Mouse (Mus musculus) midbrain, embryonic 12.5 days (tissue): ENCODE measurements at regions not wholly inside any gene's neighbourhood (a gene's known extent, or its start where the extent isn't known, plus 50 kb on each side); places are given as distances from the start of the nearest gene placed in this dataset.
"Not testable (repeated sequence)": the region's sequence is repeated elsewhere in the genome, so short reads cannot be mapped to it uniquely, and the experiment has no call there.

Experiments used
- ATAC-seq: fragments of 200-750 bp; cut with Nextera tagmentation; 2 replicates; pipeline ENCODE4 v1.8.0; 2017; ENCODE audit warnings: low read depth, moderate TSS enrichment, moderate library complexity; ENCODE audit not compliant: low FRiP score
- H3K27ac ChIP-seq: fragments of 300-500 bp; sonication (generic); replicated peaks from 2 replicates; pipeline ENCODE4 v1.5.1; 2016; ENCODE audit warnings: mild to moderate bottlenecking
- H3K27me3 ChIP-seq: fragments of 300-500 bp; sonication (generic); 2 replicates; pipeline ENCODE4 v1.6.1; 2016; ENCODE audit warnings: mild to moderate bottlenecking
- H3K36me3 ChIP-seq: fragments of 300-500 bp; sonication (generic); 2 replicates; pipeline ENCODE4 v1.6.1; 2016
- H3K4me1 ChIP-seq: fragments of 300-500 bp; sonication (generic); 2 replicates; pipeline ENCODE4 v1.6.1; 2016
- H3K4me2 ChIP-seq: fragments of 300-500 bp; sonication (generic); replicated peaks from 2 replicates; pipeline ENCODE4 v1.6.1; 2016; ENCODE audit warnings: mild to moderate bottlenecking, moderate library complexity
- H3K4me3 ChIP-seq: fragments of 300-500 bp; sonication (generic); 2 replicates; pipeline ENCODE4 v1.5.1; 2016; ENCODE audit warnings: mild to moderate bottlenecking
- H3K9ac ChIP-seq: fragments of 300-500 bp; sonication (generic); replicated peaks from 2 replicates; pipeline ENCODE4 v1.6.1; 2016; ENCODE audit warnings: mild to moderate bottlenecking, moderate library complexity
- H3K9me3 ChIP-seq: fragments of 300-500 bp; sonication (generic); 2 replicates; pipeline ENCODE4 v1.6.1; 2016; ENCODE audit warnings: mild to moderate bottlenecking
- WGBS: fragments of 180-500 bp; shearing (Covaris S2); methylation state at CpG from one replicate; pipeline ENCODE4 v1.1.7; 2016; 5-methylcytosine and 5-hydroxymethylcytosine counted together

DNA sequence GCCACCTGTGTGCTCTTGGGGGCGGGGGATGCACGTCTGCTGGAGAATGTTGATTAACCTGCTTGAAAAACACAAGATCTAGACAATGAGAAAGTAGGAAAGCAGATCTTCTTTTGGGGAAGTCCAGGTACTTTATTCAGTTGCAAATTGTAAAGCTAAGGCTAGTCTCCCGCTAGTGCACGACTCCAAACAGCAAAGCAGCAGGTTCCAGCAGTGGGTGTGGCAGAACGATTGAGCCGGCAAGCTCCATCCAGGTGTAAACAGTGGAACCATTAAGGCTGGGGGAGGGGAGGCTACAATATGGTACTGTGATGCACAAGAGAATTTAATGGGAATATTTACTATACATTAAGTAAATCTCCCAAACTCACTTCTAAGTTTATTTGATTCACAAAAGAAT lies 448.6 kb upstream of the Cobl start:
- not testable (repeated sequence) for H3K4me2 ChIP-seq, H3K27me3 ChIP-seq, ATAC-seq, H3K4me1 ChIP-seq, H3K36me3 ChIP-seq, H3K4me3 ChIP-seq, H3K9ac ChIP-seq, H3K9me3 ChIP-seq, H3K27ac ChIP-seq
- WGBS: 49% methylated on average over 6 of the region's 6 CpGs

DNA sequence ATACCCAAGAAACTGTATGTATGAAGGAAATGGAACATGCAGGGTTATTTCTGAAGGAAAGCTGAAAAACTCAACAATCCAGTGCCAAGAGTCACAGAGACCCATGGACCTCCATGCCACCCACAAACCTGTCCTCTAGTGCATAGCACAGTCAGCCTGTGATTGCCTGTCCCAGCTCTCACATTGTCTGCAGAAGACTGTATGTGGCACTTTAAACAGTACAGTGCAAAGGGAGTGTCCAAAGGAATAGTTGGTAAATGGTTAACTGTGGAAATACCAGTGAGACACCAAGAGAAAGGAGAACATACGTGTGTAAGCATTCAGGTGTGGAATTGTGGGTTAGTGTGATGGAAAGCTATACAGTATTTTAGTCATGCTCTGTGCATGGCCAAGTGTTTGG lies 409.0 kb upstream of the Cobl start:
- Histone ChIP-seq H3K9me3 (no peaks in the 10 kb centered on the region), H3K36me3 (no peaks in the 10 kb centered on the region), H3K27me3 (no peaks in the 10 kb centered on the region), H3K4me1 (no peaks in the 10 kb centered on the region), H3K4me2 (no peak overlapping the region), H3K9ac (no peak overlapping the region), H3K4me3 (no peak overlapping the region), H3K27ac (no peak overlapping the region)
- no peak for ATAC-seq
- WGBS: 72% methylated on average over 1 of the region's 1 CpGs

DNA sequence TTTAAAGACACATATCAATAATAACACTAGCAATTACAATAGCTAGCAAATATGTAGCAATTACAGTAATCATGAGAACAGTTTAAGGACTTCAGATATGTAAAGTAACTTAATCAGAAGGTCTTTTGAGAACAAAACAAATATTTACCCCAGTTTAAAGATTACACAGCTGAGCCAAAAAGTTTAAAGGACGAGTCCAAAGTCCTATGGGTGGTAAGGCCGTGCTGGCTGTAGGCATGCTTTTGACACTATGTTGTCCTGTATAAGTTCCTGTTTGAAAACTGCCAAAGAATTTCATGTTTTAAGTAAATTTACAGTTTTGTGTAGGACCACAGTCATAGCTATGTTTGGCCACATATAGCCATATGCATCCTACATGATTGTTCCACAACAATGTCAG lies 408.0 kb upstream of the Cobl start:
- H3K27me3 ChIP-seq: no peaks in the 10 kb centered on the region
- ATAC-seq: no peak
- no peaks in the 10 kb centered on the region for H3K4me1 ChIP-seq
- no peak overlapping the region for H3K9ac ChIP-seq
- no peaks in the 10 kb centered on the region for H3K36me3 ChIP-seq
- no peak overlapping the region for H3K4me3 ChIP-seq
- 73% methylated on average over 2 of the region's 2 CpGs for WGBS
- H3K4me2 ChIP-seq: no peak overlapping the region
- no peak overlapping the region for H3K27ac ChIP-seq
- no peaks in the 10 kb centered on the region for H3K9me3 ChIP-seq

DNA sequence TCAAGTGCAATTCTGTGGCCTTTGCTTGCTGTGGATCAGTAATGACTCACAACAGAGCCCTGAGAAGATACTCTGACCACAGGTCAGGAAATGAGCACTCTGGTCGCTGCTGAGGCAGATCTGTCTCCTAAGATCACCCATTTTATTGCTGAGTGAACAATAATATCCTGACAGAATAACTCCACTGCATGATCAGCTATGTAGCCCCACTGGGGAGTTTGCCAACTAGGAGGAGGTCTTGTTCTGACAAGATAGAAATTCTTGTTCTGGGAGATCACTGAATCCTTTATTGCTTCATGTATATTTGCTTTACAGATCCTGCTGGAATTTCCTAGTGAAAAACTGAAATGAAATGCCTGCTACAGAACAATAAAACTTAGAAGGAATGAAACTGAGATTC lies 407.6 kb upstream of the Cobl start:
- no peak overlapping the region for H3K9ac ChIP-seq
- no peak overlapping the region for H3K27ac ChIP-seq
- WGBS: 51% methylated on average over 1 of the region's 1 CpGs
- no peaks in the 10 kb centered on the region for H3K9me3 ChIP-seq
- H3K4me1 ChIP-seq: no peaks in the 10 kb centered on the region
- H3K27me3 ChIP-seq: no peaks in the 10 kb centered on the region
- H3K4me2 ChIP-seq: no peak overlapping the region
- no peaks in the 10 kb centered on the region for H3K36me3 ChIP-seq
- ATAC-seq: no peak
- no peak overlapping the region for H3K4me3 ChIP-seq

DNA sequence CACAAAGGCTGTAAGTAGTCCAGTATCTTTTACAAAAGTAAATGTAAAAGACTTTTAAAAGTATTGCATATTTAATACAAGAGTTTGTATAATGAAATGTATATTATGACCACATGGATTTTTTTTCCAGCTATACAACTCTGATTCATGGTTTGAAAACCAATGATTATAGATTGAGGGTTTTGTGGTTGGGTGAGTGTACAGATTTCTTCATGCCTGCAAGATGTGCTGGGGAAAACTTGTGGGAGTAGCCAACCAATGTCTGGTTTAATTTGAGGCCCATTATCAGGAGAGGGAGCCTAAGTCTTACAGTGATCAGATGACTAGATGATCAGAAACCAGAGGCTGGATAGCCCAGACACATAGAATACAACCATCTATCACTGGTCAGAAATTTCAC lies 402.8 kb upstream of the Cobl start:
- H3K4me3 ChIP-seq: no peak overlapping the region

DNA sequence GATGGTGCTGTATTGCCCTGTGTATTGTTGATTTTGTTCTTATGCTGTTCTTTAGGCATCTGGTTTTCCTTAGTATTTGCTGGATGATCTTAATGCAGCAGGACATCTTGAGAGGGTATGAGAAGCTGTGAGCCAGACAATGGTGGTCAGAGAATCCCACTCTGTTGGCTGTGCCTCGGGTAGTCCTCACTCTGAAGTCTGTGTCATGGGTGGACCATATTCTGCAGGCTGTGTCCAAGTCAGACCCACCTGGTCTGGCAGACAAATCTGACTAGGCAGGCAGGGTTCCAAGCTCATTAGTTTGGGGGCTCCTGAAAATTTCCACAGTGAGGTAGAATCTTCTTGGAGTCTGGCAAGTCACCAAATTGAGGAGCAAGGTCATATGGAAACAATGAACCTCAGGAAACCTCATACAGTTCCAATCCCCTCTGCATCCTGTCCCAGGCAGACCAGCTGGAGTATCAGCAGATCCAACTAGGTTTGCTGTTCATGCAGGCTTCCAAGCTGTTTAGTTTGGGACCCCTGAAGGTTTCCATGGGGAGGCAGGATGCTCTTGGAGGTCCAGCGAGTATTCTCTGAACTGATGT lies 400.4 kb upstream of the Cobl start:
- Histone ChIP-seq H3K4me3 (no peak overlapping the region), H3K4me2 (no peak overlapping the region), H3K36me3 (no peaks in the 10 kb centered on the region), H3K27ac (no peak overlapping the region), H3K9me3 (no peaks in the 10 kb centered on the region), H3K27me3 (no peaks in the 10 kb centered on the region), H3K4me1 (no peaks in the 10 kb centered on the region), H3K9ac (no peak overlapping the region)
- ATAC-seq: no peak
- WGBS: 85% methylated on average over 2 of the region's 2 CpGs

More for the DNA sequence above, 402.8 kb upstream of the Cobl start:
- Histone ChIP-seq H3K9ac (no peak overlapping the region), H3K4me1 (no peaks in the 10 kb centered on the region), H3K36me3 (no peaks in the 10 kb centered on the region), H3K27ac (no peak overlapping the region), H3K4me2 (no peak overlapping the region), H3K27me3 (no peaks in the 10 kb centered on the region), H3K9me3 (no peaks in the 10 kb centered on the region)
- no peak for ATAC-seq

DNA sequence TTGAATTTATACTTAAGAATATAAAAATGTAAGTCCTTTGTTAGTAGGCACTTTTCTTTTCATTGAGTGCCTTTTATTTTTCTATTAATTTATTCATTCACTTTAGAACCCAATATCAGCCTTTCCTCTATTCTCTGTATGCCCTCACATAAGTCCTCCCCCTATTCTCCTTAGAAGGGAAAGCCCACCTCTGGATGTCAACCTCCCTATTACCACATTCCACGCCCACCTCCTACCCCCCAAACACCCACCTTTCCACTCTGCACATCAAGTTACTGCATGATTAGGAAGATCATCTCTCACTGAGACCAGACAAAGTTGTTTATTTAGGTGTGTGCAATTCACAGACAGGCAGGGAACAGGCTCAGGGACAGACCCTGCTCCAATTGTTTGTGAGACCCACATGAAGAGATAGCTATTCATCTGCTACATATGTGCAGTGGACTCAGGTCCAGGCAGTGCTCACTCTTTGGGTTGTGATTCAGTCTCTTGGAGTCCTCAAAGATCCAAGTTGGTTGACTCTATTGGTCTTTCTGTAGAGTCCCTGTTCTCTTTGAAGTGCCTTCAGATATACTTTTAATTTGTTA lies 394.7 kb upstream of the Cobl start:
- Histone ChIP-seq H3K27ac (no peak overlapping the region), H3K36me3 (no peaks in the 10 kb centered on the region), H3K4me3 (no peak overlapping the region), H3K9me3 (no peaks in the 10 kb centered on the region), H3K9ac (no peak overlapping the region), H3K4me1 (no peaks in the 10 kb centered on the region), H3K27me3 (no peaks in the 10 kb centered on the region), H3K4me2 (no peak overlapping the region)
- 88% methylated on average over 1 of the region's 1 CpGs for WGBS
- peak; percentile 64 for ATAC-seq

DNA sequence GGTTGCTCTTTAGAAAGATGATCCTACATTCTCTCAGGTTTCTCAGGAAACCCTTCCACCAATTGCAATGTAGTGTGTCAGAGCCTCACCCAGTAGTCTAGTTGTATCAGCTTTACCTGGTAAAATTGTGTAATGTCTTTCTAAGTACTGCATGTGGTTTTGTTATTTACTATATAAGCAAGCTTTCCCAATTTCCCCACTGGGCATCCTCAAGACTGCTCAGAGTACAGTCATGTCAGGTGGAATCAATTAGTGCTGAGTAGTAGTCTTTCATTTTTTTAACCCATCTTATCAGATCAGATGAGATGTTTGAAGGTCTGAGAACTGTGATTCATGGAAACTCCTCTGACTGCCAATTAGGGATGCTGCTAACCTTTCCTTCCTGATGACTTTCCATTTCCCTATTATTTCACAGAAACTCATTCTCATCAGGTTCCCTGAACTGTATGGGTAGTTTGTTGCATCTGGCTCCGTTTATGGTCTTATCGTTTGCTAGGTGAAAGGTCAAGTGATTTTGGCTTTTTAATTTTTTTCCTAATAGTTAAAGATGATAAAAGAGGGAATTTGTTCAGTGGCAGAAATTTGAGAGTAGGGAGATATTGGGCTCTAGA lies 393.6 kb upstream of the Cobl start:
- no peaks in the 10 kb centered on the region for H3K4me1 ChIP-seq
- H3K36me3 ChIP-seq: no peaks in the 10 kb centered on the region
- H3K27ac ChIP-seq: no peak overlapping the region
- H3K4me3 ChIP-seq: no peak overlapping the region
- WGBS: 92% methylated on average over 2 of the region's 2 CpGs
- peak; percentile 50 for ATAC-seq
- no peak overlapping the region for H3K4me2 ChIP-seq
- H3K9me3 ChIP-seq: no peaks in the 10 kb centered on the region
- no peaks in the 10 kb centered on the region for H3K27me3 ChIP-seq
- H3K9ac ChIP-seq: no peak overlapping the region

DNA sequence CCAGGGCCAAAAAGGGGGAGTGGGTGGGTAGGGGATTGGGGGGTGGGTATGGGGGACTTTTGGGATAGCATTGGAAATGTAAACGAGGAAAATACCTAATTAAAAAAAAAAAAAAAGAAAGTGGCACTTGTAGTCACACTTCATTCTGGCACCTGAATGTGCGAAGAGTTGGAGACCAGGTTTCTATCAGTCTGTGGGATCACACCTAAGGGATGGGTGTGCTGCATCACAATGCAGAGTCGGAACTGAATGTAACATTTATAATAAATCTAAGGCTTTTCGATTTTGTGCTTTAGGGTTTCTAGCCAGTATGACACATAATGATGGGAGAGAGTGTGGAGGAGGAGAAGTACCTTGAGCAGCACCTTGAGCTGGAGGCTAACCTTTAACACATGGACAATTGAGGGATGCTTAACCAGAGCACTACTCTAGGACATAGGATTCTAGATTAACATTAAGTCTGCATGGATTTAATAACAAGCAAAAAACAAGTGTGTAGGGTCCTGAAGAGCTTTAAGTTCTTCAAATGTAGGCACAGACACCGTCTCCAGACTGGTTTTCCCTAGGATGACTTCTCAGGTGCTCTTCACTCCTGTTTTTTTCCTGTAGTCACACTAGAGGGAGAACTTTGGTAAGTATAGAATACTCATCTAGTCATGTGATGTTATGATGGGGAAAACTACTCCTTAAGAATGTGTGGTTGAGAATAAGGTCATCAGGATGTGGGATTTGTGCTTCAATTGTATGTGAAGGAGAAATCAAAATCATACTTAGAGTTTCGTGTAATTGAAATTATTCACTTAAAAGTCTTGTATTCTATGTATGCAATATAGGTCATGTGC lies 392.8 kb upstream of the Cobl start:
- Histone ChIP-seq H3K27ac (no peak overlapping the region), H3K4me2 (no peak overlapping the region), H3K9me3 (no peaks in the 10 kb centered on the region), H3K4me3 (no peak overlapping the region), H3K9ac (no peak overlapping the region), H3K36me3 (no peaks in the 10 kb centered on the region), H3K27me3 (no peaks in the 10 kb centered on the region), H3K4me1 (no peaks in the 10 kb centered on the region)
- ATAC-seq: peak; percentile 45
- 83% methylated on average over 6 of the region's 6 CpGs for WGBS

DNA sequence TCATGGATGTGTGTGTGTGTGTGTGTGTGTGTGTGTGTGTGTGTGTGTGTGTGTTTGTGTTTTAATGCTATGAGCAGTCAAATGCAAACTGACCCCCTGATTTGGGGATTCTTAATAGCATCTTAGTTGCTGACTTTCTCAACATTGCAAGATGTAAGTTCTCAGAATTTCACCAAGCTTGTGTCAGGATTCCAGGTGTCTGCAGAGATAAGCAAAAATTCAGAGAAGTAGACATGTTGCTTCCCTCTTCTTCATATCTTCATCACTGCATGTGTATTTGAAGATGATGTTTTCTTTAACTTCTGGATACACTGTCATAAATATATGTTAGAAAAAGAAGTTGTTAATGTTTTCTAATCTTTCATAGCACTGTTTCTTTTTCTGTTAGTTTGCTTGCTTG lies 383.0 kb upstream of the Cobl start:
- no peak overlapping the region for H3K9ac ChIP-seq
- no peaks in the 10 kb centered on the region for H3K4me1 ChIP-seq
- H3K27me3 ChIP-seq: no peaks in the 10 kb centered on the region
- H3K4me2 ChIP-seq: no peak overlapping the region
- H3K4me3 ChIP-seq: no peak overlapping the region
- no peaks in the 10 kb centered on the region for H3K9me3 ChIP-seq
- no peak overlapping the region for H3K27ac ChIP-seq
- ATAC-seq: no peak
- no peaks in the 10 kb centered on the region for H3K36me3 ChIP-seq

DNA sequence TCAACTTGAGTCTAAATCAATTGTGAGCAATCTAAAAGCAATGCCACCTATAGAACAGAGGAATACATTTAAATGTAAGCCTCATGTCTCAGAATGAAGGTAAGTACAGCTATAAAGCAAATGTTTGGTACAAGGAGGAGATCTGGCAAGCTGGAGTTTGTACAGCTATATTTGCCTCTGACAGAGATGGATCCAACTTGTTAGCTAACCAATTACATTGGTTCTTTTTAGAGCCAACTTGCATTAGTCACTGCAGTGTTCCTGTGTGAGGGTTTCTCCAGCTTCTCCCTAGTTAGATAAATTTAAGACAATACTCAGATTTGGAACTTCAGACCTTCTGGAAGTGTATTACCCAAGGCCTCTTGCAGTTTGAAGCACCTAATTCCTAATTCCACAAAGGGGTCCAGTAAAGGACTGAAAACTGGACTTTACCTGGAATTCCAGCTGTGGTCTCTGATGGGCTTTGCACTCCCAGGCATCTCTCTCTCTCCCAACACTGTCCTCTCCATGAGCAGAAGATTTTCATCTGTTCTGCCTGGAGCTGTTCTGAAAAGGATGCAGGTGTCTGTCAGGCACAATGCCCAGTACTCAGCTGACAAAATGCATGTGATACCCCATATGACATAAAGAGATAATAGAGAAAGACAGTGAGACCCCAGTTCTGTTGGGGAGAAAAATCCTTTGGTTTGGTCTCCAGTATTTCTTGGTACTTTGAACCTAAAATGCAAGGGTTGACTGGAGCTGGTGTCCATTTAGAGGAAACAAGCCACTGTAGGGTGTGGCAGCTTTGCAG lies 379.1 kb upstream of the Cobl start:
- no peak overlapping the region for H3K9ac ChIP-seq
- ATAC-seq: no peak
- H3K4me1 ChIP-seq: no peaks in the 10 kb centered on the region
- no peaks in the 10 kb centered on the region for H3K9me3 ChIP-seq
- no peak overlapping the region for H3K4me2 ChIP-seq
- no peaks in the 10 kb centered on the region for H3K27me3 ChIP-seq
- H3K4me3 ChIP-seq: no peak overlapping the region
- no peaks in the 10 kb centered on the region for H3K36me3 ChIP-seq
- no peak overlapping the region for H3K27ac ChIP-seq

DNA sequence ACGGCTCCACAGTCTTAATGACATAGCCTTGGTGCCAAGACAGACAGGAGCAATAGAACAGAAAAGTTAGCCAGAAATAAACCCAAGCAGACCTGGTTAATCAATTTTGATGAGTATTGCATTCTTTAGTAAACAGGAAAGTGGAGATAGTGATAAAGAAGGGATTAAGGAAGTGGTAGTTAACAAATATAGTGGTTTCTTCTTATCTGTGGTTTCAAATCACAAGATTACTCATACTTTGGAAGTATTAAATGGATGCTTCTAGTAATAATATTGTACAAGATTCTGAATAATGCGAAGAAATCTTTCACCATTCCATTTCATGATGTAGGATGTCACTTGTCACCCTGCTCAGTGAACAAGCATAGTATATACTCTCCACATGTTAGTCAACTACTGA lies 376.6 kb upstream of the Cobl start:
- H3K4me1 ChIP-seq: no peaks in the 10 kb centered on the region
- no peaks in the 10 kb centered on the region for H3K27me3 ChIP-seq
- H3K9ac ChIP-seq: no peak overlapping the region
- no peaks in the 10 kb centered on the region for H3K9me3 ChIP-seq
- H3K4me2 ChIP-seq: no peak overlapping the region
- no peak overlapping the region for H3K4me3 ChIP-seq
- no peaks in the 10 kb centered on the region for H3K36me3 ChIP-seq
- no peak overlapping the region for H3K27ac ChIP-seq
- ATAC-seq: no peak
- WGBS: 90% methylated on average over 2 of the region's 2 CpGs
